In genomic region chr5:143126089-143126488, GRCm38 (mm10) we compare ENCODE assay signal across 1 mouse cellular context.
A peak's percentile ranks its signal among the peaks of the same experiment; 100 is the strongest.
TF ChIP-seq lines count a peak whose summit lies in the region.

No protein-coding gene starts in this region.

TF ChIP-seq in ES-E14, 5 proteins besides CTCF, POLR2A, EP300 and RAD21:
- peak; percentile 68 for TF ChIP-seq ZNF384 (IDR thresholded peaks at IDR 0.05; ENCODE audit: low read depth, low read length)
- TF ChIP-seq MAFK (IDR thresholded peaks at IDR 0.05; ENCODE audit: insufficient read depth, low read depth, low read length) = no peak
